Mouse (Mus musculus) neural tube, embryonic 14.5 days (tissue): ENCODE measurements around the gene Foxa1. TPM values are rescaled to one million over a fixed set of nuclear protein-coding genes. Genes with fewer than 3 reads are reported as not detected.

ENCODE experiments used
- ATAC-seq: fragments of 200-750 bp; cut with Nextera tagmentation; 2 replicates; pipeline ENCODE4 v1.8.0; 2017; ENCODE audit warnings: low read depth, mild to moderate bottlenecking, moderate TSS enrichment, moderate library complexity
- H3K27ac ChIP-seq: fragments of 300-500 bp; sonication (generic); 2 replicates; pipeline ENCODE4 v1.5.1; 2014; ENCODE audit warnings: low read depth, mild to moderate bottlenecking, control low read depth, low read length, moderate library complexity, mixed read lengths
- H3K27me3 ChIP-seq: fragments of 300-500 bp; sonication (generic); 2 replicates; pipeline ENCODE4 v1.6.1; 2014; ENCODE audit warnings: low read length; ENCODE audit not compliant: control insufficient read depth, insufficient read depth
- H3K36me3 ChIP-seq: fragments of 300-500 bp; sonication (generic); 2 replicates; pipeline ENCODE4 v1.6.1; 2014; ENCODE audit warnings: low read length, mixed read lengths; ENCODE audit not compliant: control insufficient read depth, insufficient read depth
- H3K4me1 ChIP-seq: fragments of 300-500 bp; sonication (generic); 2 replicates; pipeline ENCODE4 v1.6.1; 2014; ENCODE audit warnings: low read length; ENCODE audit not compliant: control insufficient read depth, insufficient read depth
- H3K4me2 ChIP-seq: fragments of 300-500 bp; sonication (generic); 2 replicates; pipeline ENCODE4 v1.6.1; 2014; ENCODE audit warnings: mild to moderate bottlenecking, low read depth, low read length, control low read depth
- H3K4me3 ChIP-seq: fragments of 300-500 bp; sonication (generic); 2 replicates; pipeline ENCODE4 v1.5.1; 2014; ENCODE audit warnings: low read depth, low read length, control low read depth, mixed read lengths
- H3K9ac ChIP-seq: fragments of 300-500 bp; sonication (generic); replicated peaks from 2 replicates; pipeline ENCODE4 v1.6.1; 2014; ENCODE audit warnings: low read depth, mild to moderate bottlenecking, control low read depth, low read length, mixed read lengths
- H3K9me3 ChIP-seq: fragments of 300-500 bp; sonication (generic); 2 replicates; pipeline ENCODE4 v1.6.1; 2016; ENCODE audit warnings: low read length; ENCODE audit not compliant: control insufficient read depth
- WGBS: fragments of 180-500 bp; shearing (Covaris S2); extraction: QIAGEN DNeasy Blood & Tissue Kit; methylation state at CpG from one replicate; pipeline ENCODE4 v1.1.7; 2014; 5-methylcytosine and 5-hydroxymethylcytosine counted together
- polyA plus RNA-seq: library from polyadenylated mRNA; unstranded; fragments of >200 nt; fragmentation: Nextera tagmentation; extraction: Ambion mirVana; gene quantifications from 2 replicates; pipeline ENCODE4 v1.2.1, GENCODE M21; 2014

Foxa1 gene
- polyA plus RNA-seq, 1 experiment from 2014 or later = 0.76 TPM

DNA sequence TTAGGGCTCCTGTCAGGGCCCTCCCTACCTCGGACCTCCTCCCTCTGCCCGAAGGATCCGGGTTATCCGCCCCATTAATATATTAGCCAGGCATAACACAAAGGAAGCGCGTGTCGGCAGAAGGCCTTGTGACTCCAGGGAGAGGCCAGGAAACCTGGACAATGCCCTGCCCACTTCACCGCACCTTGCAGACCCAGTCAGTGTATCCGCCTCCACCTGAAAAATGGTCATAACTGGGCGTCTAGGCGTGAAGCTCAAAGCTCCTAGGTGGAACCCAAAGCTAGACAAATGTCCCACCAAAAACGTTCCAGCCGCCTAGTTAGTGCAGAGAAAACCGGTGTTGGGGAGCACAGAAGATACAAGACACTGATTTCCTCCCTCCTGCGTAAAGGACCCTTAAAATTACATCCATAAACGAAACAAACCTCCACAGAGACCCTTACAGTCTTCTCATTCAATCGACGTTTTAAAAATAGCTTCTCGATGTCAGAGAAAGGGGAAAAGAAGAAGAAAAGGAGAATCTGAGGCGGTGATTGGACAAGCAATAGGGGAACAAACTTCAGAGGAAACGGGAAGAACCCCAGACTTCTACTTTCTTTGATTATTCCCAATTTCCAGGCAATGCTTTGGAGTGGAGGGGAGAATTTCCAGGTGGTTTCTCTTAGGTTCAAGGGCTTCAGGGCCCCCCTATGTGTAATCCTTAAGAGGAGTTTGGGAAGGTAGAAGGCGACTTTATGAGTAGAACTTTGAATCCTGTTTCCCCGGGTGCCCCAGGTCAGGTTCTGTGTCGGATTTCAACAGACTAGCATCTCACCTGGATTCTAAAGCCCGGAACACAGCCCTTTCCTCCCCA lies 10.4 kb downstream of the Foxa1 start:
- no peak overlapping the region for H3K27ac ChIP-seq
- H3K9me3 ChIP-seq = no peaks in the 10 kb centered on the region
- no peak overlapping the region for H3K4me3 ChIP-seq
- ATAC-seq = no peak
- under 1% methylated on average over 25 of the region's 25 CpGs for WGBS
- H3K27me3 ChIP-seq = peaks cover 72% of the 10 kb centered on the region
- no peaks in the 10 kb centered on the region for H3K4me1 ChIP-seq
- H3K4me2 ChIP-seq = no peak overlapping the region
- H3K9ac ChIP-seq = no peak overlapping the region
- no peaks in the 10 kb centered on the region for H3K36me3 ChIP-seq

DNA sequence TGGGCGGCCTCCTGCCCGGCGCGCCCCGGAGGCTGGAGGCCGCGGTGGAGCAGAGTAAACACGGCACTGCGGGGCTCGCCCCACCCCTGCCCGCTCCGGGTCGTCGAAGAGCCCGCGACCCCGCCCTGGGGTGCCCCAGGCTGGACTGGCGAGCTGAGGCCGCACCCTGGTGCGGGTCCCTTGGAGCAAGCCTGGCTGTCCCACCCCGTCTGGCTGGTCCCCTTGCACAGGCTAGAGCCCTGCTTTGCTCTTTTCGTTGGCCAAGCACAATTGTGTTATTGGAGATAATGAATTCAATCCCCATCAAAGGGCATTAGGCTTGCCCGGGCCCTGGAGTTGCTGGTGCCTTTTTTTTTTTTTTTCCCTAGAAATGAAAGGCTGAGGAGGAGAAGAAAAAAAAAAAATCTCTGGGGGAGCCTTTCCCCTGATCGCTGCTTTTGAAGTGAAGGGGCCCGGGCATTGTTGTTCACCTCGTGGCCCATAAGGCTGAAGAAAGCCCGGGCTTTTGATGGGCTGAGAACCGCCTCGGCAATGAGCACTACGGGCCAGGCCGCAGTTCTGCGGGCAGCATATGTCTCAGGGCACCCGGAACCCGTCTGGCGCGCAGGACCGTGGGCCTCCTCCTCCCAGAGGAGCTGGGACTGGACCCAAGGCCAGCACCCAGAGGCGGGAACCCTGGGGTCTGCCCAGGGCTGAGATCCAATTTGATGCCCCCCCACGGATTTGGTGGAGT lies 11.7 kb downstream of the Foxa1 start:
- no peak overlapping the region for H3K27ac ChIP-seq
- ATAC-seq = peak; percentile 45; the same call in 1 of the 2 replicates
- H3K4me1 ChIP-seq = no peaks in the 10 kb centered on the region
- no peak overlapping the region for H3K4me3 ChIP-seq
- no peaks in the 10 kb centered on the region for H3K9me3 ChIP-seq
- H3K9ac ChIP-seq = no peak overlapping the region
- no peaks in the 10 kb centered on the region for H3K36me3 ChIP-seq
- no peak overlapping the region for H3K4me2 ChIP-seq
- peaks cover 69% of the 10 kb centered on the region for H3K27me3 ChIP-seq
- WGBS = under 1% methylated on average over 35 of the region's 39 CpGs

DNA sequence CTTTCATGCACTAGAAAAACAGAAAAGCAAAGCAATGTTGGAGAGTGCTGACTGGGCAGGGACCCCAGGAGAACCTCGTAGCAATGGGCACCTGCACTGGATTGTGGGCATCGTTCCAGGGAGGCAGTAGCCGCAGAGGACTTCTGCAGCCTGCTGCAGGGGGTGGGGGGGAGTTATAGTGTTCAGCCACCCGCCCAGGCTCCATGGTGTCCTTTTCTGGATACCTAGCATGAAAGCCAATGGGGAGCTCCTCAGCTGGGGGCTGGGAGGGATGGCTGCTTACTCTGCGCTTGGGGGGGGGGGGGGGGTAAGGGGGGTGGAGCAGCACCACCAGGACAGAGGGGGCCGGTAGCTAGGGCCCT lies 12.2 kb downstream of the Foxa1 start:
- H3K4me2 ChIP-seq = no peak overlapping the region
- WGBS = 0% methylated on average over 4 of the region's 6 CpGs
- no peaks in the 10 kb centered on the region for H3K4me1 ChIP-seq
- H3K9ac ChIP-seq = no peak overlapping the region
- no peak overlapping the region for H3K27ac ChIP-seq
- ATAC-seq = peak; percentile 8; the same call in 1 of the 2 replicates
- no peaks in the 10 kb centered on the region for H3K9me3 ChIP-seq
- H3K27me3 ChIP-seq = peaks cover 64% of the 10 kb centered on the region
- H3K4me3 ChIP-seq = no peak overlapping the region
- H3K36me3 ChIP-seq = no peaks in the 10 kb centered on the region

DNA sequence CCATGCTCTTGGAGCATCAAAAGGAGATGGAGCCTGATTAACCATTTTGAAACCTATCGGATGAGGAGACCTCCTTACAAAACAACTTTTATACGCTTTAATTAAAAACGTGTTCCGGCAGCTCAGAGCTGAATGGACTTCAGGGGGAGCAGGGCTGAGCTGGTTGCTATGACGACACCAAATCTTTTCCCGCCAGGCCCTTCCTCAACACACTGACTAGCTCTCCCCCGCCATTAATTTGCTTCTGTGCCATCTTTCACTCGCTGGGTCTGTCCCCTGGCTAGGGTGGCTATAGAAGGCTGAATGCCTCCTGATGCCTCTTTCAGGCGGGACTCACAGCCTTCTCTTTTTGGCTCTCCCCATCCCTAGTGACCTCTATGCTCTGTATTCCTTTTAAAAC lies 16.2 kb downstream of the Foxa1 start:
- Histone ChIP-seq H3K27ac (no peak overlapping the region), H3K36me3 (no peaks in the 10 kb centered on the region), H3K4me3 (no peak overlapping the region), H3K9me3 (no peaks in the 10 kb centered on the region), H3K4me1 (no peaks in the 10 kb centered on the region), H3K27me3 (peaks cover 40% of the 10 kb centered on the region), H3K9ac (no peak overlapping the region), H3K4me2 (no peak overlapping the region)
- peak; percentile 55; the same call in 1 of the 2 replicates for ATAC-seq
- WGBS = 8% methylated on average over 9 of the region's 9 CpGs

DNA sequence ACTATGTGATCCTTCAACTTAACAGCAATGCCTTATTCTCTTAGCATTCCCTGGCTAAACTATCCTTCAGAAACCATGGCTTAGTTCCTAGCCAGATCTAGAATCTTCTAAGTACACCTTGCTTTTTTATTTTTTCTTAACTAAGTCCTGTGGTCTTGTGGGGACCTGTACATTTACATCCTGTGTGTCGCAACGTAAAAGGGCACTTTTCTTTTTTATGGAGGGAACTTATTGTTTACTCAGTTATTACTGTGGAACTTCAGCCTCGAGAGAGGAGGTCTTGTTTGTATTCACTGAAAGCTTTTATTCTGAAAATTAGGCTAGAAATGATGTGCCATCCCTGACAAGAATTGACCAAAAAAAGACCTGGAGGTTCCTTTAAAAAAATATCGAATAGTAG lies 18.4 kb downstream of the Foxa1 start:
- H3K27me3 ChIP-seq = peaks cover 21% of the 10 kb centered on the region
- 82% methylated on average over 4 of the region's 4 CpGs for WGBS

DNA sequence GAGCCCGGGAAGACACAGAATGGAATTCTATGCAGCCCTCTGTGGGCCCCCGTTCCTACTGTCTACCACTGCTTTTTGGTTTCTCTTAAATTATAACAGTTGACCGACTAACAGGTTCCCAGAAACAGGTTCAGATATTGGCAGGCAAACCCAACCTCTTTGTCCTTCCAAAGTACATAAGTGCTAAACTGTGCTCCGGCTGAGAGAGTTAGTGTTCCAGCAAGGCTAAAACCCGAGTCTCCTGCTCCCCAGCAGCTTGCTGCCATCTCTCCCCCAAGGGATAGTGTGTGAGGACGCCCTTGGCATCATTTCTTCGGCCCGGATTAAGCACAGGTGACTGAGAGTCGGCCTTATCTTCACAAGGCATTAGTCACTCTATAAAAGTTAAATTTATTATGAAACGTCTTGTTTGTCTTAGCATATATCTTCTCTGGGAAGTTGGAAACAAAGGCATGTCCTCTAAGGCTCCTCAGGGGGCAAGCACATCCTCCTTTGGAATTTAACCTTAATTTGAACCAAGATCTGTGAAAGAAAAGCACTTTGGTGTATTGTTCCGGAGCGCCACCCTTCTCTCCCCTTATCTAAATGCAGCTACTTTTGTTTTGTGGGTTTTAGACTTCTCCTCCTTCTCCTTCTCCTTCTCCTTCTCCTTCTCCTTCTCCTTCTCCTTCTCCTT lies 30.9 kb downstream of the Foxa1 start:
- Histone ChIP-seq H3K4me2 (no peak overlapping the region), H3K9ac (no peak overlapping the region), H3K27me3 (no peaks in the 10 kb centered on the region), H3K4me1 (no peaks in the 10 kb centered on the region), H3K36me3 (no peaks in the 10 kb centered on the region), H3K9me3 (no peaks in the 10 kb centered on the region), H3K27ac (no peak overlapping the region), H3K4me3 (no peak overlapping the region)
- 40% methylated on average over 12 of the region's 12 CpGs for WGBS
- no peak for ATAC-seq

More for the DNA sequence above, 18.4 kb downstream of the Foxa1 start:
- Histone ChIP-seq H3K4me1 (no peaks in the 10 kb centered on the region), H3K9me3 (no peaks in the 10 kb centered on the region), H3K4me2 (no peak overlapping the region), H3K36me3 (no peaks in the 10 kb centered on the region), H3K27ac (no peak overlapping the region), H3K9ac (no peak overlapping the region), H3K4me3 (no peak overlapping the region)
- ATAC-seq = no peak

DNA sequence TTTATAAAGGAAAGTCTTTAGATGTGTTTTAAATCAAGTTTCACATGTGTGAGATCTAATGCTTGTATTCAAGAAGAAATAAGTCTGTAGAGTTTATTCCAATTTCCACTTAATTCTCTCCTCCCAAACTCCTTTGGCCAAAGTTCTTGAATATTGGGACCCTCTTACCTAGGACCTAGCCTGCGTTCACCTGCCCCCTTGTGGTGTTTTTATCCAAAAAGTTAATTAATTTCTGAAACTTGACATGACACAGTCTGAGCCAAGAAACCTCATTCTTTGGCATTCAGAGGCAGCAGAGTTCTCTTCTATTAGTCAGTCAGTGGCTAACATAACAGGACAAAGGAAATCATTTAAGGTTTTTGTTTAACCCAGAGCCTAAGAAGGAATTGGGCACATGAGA lies 32.2 kb downstream of the Foxa1 start:
- Histone ChIP-seq H3K4me3 (no peak overlapping the region), H3K36me3 (no peaks in the 10 kb centered on the region), H3K27me3 (no peaks in the 10 kb centered on the region), H3K27ac (no peak overlapping the region), H3K4me1 (no peaks in the 10 kb centered on the region), H3K9ac (no peak overlapping the region), H3K9me3 (no peaks in the 10 kb centered on the region), H3K4me2 (no peak overlapping the region)
- WGBS = 63% methylated on average over 1 of the region's 1 CpGs
- no peak for ATAC-seq

DNA sequence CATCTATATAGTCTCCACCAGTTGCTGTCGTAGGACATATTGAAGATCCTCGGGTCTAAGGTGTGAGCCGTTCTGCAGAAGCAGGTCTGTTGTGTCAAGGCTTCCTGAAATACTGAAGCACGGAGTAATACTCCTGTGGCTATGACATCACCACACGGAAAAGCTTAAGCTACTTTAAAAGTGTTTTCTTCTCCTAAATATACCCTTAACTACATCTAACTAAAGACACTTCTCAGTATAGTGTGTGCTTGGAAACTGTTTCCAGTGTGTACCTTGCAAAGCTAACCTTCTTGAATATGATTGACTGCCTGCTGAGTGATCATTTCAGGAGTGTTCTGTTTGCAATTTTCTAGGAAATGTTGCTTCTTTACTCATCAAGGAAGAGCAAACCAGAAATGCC lies 35.2 kb downstream of the Foxa1 start:
- H3K4me3 ChIP-seq = no peak overlapping the region
- H3K9ac ChIP-seq = no peak overlapping the region
- no peaks in the 10 kb centered on the region for H3K9me3 ChIP-seq
- H3K27me3 ChIP-seq = no peaks in the 10 kb centered on the region
- no peak for ATAC-seq
- no peak overlapping the region for H3K4me2 ChIP-seq
- H3K27ac ChIP-seq = no peak overlapping the region
- H3K4me1 ChIP-seq = no peaks in the 10 kb centered on the region
- no peaks in the 10 kb centered on the region for H3K36me3 ChIP-seq
- 92% methylated on average over 5 of the region's 5 CpGs for WGBS

DNA sequence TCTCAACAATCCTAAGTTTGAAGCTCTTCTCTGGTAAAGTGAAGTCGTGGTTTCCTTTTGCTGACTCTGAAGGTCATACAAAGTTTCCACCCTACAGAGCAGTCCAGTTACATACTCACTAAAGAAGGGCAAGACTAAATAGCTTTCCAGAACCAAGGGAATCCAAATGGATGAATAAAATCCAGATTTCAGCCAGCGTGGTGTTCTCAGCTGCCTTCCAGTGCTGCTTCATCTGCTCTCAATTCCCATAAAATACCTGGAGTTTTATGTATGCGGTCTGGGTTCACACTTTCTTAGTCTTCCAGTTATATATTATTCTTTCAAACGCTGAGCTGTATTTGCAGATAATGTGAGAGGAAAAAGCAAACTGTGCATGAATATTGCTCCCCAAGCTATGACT lies 35.6 kb downstream of the Foxa1 start:
- no peak overlapping the region for H3K27ac ChIP-seq
- ATAC-seq = no peak
- no peaks in the 10 kb centered on the region for H3K27me3 ChIP-seq

More for the DNA sequence above, 35.6 kb downstream of the Foxa1 start:
- Histone ChIP-seq H3K4me3 (no peak overlapping the region), H3K4me1 (no peaks in the 10 kb centered on the region), H3K9ac (no peak overlapping the region), H3K9me3 (no peaks in the 10 kb centered on the region), H3K36me3 (no peaks in the 10 kb centered on the region), H3K4me2 (no peak overlapping the region)
- WGBS = 84% methylated on average over 4 of the region's 4 CpGs
